Mouse (Mus musculus): ENCODE results near the gene Slc6a9.

GRCm38 (mm10) chr4:117885093-117885492 is 50.8 kb downstream of the Slc6a9 start:
- TF ChIP-seq CTCF (IDR thresholded peaks at IDR 0.05; ENCODE audit: borderline replicate concordance, insufficient read depth, low read depth, low read length): no peak
- TF ChIP-seq POLR2A (IDR thresholded peaks at IDR 0.05; ENCODE audit: borderline replicate concordance, insufficient read depth, low read length): no peak
